Mouse (Mus musculus) heart, adult 8-10 months (tissue): ENCODE measurements at regions not wholly inside any gene's neighbourhood (a gene's known extent, or its start where the extent isn't known, plus 50 kb on each side); places are given as distances from the start of the nearest gene placed in this dataset.

Experiments
- DNase-seq: peaks from one replicate; pipeline ENCODE4 v3.0.0; 2022; ENCODE audit warnings: low spot score

DNA sequence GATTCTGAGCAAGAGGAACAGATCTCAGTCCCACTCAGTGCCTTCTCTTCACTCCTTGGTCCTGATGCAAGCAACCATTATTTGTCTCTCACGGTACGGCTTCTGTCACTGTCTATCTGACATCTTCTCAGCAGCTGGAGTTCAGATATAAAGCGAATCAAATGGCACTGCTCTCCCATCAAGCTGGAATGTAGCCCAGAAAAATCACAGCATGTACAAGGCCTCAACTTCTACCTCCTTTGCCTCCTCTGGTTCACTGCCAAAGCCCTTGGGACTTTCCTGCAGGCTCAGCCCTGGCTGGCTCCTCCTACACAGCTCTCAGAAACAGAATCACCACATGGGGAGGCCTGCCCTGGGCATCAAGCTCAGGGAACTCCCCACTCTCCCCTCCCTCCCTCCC lies 107.1 kb upstream of the Prok2 start:
- peak; percentile 30 for DNase-seq

DNA sequence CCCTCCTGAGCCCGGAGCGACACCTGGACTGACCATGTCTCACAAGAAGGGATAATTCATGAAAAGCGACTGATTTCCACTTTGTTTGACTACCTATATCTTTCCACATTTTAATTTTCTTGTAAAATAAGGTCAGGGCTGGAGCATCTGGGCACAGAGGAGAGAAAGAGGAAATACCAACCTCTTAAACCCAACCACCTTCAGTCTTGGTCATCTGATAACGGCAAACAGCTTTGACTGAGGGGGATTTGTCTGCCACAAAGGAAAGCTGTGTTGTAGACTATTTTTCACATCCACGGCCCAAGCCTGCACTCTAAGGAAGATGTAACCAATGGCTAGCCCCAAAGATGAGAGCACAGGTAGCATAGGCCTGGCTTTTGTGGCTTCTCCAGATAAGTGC lies 101.4 kb upstream of the Prok2 start:
- no peak for DNase-seq

DNA sequence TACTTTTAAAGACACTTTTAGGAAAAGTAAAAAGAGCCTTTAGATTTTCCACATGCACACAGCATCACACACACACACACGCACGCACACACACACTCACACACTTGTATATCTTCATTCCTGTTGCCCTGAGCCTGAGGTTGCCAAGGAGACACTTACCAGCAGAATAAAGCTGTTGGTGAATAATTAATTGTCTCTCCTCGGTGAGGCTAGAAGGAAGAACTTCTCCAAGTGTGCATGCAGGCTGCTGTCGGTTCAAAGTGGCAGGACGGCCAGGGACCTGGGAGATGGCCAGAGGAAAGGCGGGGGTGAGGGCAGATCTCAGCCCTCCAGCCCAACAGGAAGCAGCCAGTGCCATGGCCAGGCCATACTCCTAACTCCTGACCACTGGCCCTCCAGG lies 98.6 kb upstream of the Prok2 start:
- DNase-seq = no peak

DNA sequence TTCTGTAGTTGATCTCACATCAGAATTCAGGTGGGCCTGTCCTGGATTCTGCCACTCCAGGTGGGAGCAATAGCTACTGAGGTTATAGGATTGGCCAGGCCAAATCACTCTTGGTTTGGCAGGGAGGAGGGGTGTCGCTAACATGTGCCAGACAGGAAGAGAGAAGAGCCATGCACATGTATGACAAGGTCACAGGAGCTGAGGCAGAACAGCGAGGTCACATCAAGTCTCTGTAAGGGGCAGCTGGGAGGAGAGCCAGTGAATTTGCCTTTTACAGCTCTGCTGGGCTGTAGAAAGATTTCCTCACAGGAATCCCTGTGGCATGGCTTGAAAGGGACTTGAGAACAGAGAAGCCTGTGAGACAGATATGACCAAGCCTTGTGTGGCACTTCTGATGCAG lies 96.3 kb upstream of the Prok2 start:
- DNase-seq = no peak

DNA sequence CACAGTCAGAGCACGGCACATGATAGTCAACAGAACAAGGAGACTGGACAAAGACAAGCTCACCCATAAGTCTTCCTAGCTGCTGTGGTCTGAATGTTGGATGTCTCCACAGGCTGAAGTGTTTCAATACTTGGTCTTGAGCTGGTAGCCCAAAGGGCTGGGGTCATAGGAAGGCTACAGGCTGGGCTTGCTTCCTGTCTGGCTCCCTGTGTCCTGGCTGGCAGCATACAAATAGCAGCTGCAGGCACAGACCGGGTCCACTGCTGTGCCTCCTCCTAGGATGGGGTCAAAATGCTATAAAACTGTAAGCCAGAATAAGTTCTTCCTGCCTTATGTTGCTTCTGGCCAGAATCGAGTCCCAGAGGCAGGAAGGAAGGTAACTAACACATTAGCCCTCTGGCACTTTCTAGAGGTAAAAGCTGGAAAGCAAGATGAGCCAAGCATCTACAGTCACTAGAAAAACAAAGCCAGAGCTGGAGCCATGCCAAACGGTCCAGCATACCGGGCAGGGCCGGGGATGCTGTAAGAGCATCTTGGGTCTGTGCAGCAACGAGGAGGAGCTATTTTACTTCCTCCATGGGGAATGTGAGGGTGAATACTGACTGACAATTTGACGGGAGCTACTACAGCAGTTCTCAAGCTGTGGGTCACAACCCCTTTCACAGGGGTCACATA lies 93.2 kb upstream of the Prok2 start:
- DNase-seq = no peak

DNA sequence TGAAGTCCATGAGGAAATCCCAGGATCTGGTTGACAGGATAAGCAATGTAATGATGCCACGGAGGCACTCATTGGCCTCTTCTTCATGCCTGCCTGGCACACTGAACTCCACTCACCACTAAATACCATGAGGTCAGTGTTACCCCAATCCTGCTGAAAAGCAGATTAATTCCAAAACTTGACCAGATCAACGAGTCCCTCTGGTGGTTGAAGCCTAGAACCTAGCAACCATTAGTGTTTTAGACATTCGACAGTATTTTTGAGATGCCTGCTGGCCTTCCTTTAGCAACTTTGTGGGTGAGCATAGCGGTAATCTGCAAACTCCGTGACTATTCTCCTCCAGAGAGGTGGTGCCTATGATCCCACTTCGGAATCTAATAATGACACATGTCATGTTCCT lies 92.3 kb upstream of the Prok2 start:
- no peak for DNase-seq

DNA sequence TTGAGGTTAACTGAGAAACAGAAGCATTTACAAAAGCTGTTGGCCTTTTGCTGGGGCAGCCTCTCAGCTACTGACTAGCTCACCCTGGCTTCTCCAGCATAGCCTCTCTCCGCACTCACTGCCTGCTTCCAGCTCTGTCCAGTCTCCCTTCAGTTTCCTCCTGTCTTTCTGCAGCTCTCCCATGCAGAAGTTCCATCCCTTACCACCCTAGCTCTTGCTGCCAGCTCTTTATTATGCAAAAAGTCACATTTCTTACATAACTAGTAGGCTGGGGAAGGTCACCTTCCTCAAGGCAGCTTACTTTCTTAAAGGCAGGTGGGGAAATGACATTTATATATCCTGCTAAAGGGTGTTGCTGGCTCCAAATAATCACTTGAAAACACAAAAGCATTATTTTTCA lies 91.1 kb upstream of the Prok2 start:
- DNase-seq = no peak

DNA sequence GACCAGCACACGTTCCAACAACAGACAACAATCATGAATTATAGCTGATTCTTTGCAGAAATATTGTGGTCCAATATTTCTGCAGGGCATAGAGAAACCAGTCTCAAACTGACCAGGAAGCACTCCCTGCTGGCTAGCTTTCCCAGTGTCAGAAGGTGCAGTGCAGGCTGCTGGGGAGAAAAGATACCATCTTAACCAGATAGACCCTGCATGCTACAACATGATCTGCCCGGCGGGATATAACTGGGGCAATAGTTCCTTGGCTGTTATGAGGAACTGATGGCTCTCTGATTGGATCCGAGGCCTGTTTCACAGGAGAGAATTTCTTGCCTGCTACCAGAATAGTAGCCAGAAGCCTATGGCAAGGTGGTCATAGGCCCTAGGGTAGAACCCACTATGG lies 86.9 kb upstream of the Prok2 start:
- DNase-seq = no peak

DNA sequence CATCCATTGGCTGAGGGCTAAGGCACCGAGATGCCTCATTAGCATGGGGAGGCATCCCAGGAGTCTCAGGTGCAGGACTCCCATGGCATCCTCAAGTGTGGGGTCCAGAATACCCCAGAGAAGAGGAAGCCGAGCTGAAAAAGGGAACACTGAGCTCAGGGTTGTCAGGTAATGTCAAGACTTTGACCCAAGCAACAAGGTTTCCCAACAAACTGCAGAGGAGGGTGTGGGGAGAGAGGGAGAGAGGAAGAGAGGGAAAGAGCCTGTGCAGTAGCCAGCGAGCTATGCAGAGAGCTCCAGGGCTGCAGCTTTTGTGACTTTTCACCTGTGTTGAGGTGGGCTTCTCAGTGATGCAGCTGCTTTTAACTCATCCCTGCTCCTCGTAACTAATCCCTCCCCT lies 85.7 kb upstream of the Prok2 start:
- no peak for DNase-seq

DNA sequence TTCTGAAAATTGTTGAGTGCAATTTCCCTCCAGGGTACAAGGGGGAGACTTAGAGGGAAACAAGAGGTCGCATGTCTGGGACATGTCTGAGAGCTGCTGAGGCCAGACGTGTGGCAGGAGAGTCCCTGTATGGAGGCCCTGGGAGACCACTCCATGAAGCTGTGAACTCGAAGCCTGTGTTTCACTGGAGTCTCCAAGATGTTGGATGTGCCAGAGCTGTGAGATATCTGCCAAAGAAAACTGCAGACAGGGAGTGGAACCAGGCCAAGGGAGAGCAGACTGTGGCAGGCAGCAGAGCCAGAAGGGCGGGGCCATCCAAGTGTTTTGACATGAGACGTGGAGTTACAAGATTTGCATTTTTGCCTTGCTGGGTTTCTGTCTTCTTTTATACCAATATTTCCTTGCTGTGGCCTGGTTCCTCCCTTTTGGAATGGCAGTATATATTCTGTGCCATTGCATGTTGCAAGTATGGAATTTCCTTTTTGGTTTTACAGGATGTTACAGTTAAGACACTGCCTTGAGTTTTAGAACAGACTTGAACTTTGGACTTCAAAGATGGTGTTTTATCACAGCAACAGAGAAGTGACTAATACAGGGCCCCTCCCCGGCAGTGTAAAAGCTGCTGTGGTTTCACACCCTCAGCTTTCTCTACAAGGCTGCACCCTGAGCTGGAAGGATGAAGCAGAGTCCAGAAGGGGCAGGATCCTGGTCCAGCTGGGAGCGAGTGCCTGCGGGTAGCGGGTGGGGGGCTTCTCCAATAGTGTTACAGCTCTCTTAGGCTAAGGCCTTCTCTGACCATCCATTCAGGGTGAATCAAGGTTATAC lies 85.0 kb upstream of the Prok2 start:
- peak; percentile 74 for DNase-seq

DNA sequence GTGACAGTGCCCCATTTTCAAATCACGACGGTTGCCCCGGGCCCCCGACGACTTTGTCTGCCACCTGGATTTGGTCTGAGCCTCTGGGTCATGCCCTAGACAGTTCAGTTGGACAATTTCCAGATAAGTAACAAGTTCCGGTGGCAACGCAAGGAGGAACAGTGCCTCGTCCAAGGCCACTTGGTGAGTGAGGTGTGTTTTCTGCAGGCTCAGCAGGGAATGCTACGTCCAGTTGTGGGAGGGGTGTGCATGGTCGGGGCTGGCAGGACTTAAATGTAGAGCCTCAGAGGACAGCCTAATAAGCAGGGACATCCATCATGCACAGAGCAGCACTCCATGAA lies 78.7 kb upstream of the Prok2 start:
- no peak for DNase-seq

DNA sequence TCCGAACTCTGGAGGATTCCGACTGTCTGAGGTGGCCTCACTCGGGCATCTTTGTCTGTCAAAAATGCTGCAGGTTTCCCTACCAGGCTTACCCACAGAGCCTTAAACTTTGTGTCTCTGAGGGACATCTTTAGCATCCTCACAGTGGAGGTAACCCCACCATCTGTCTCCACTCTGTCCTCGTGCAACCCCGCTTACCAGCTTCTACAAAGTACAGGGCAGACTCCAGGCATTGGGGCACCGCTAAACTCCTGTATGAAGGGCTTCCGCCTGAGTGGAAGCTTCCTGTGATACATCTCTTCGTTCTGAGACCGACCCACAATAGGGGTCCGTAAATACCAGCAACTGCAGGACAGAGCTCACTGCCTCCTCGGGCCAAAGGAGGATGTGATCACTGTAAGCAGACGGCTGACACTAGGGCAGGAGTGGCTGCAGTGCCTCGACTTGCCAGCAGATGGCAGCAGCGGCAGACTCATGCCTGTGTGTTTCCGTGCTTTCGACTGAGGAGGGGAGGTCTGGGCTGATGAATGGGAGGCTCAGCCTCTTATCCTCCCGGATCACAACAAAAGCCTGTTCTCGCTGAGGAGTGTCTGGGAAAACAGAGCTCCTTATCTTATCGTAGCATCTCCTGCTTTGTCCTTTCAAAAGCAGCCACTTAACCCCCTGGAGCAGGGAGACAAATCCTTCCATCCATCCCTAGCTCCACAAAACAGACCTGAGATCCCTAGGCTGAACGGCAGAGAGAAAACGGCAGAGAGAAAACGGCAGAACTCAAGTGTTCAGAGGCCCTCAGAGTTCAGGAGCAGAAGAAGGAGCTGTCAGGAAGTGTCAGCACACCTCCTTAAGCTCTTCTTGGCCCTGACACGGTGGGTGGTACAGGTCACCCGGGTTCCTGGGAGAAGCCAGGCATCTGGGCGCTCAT lies 78.1 kb upstream of the Prok2 start:
- DNase-seq = peak; percentile 87

DNA sequence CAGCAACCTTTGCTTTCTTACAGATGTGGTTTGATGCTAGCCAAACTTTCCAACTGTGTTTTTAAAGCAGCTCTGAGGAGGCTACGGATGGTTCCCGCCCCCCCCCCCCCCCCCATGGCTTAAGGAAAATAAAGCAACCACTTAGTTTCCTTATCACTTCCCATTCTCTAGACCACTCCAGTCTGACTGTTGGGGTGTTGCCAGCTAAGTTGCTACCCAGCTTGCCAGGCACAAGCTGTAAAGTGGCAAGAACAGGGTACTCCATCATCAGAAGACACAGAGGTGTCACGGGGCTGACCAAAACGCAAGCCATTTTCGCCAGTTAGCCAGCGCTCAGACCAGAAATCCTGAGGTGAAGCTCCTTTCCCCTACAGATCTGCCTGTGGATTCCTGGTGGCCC lies 74.7 kb upstream of the Prok2 start:
- DNase-seq = no peak

DNA sequence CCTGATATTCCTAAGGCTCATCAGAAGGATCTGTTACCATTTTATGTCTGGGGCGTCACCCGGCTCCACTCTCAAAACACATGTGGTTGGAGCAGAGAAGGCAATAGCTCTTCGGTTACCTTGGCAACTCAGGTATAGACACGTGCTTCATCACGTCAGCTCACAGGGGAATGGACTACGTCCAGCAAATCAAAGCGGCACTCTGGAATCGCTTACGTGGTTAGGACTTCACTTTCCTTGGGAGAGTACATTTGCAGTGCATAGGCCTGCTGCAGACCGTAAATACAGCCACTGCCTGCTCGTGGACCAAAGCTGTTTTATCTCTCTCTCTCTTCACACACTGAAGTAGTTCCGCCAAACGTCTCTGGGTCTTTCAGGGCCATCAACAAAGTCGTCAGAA lies 74.1 kb upstream of the Prok2 start:
- no peak for DNase-seq

DNA sequence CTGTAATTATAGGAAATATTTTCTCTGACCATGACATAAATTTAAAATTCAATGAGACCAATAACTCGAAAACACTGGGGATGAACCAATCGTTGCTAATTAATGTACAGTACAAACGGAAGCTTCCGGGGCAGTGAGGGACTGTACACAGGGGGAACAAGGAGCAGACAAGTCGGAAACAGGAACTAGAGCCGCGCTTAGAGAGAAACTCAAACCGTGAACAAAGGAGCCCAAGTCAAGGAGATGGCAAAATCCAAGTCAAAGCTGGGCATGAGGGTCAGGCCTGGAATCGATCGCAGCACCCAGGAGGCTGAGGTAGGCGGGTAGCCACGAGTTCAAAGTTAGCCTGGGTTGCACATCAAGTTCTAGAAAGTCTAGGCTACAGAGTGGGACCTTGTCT lies 70.2 kb upstream of the Prok2 start:
- no peak for DNase-seq

DNA sequence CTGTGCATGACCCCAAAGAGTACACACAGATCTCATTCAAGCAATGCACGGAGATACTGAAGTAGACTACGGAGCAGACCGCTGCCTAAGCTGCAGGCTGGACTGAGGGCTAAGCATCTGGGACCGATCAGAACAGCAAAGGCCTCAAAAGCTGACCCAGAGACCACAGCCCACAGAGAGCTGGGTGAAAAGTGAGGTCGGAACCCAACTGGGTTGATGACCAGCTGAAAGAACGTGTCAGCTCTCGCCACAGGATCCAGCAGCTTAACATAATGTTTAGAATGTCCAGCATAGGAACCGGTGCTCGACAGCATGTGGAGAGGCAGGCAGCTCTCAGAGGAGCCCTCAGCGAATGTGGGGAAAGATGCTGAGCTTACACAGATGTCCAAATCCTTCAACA lies 67.4 kb upstream of the Prok2 start:
- no peak for DNase-seq

DNA sequence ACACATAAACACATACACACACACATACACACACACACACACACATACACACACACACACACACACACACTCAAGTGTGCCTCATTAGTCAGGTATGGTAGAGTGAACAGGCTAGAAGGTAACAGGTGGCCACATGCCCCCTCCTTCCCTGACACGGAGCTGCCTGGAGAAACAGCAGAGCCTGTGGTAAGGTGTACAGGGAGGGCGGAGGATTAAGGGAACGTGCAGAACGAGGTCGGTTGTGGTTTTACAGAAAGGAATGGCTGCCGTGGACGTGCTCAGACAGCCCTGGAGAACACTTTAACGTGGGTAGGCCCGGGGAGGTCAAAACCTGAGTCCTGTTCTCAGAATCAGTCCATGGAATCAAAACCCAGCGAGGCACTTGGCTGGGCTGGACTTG lies 66.2 kb upstream of the Prok2 start:
- DNase-seq = no peak

DNA sequence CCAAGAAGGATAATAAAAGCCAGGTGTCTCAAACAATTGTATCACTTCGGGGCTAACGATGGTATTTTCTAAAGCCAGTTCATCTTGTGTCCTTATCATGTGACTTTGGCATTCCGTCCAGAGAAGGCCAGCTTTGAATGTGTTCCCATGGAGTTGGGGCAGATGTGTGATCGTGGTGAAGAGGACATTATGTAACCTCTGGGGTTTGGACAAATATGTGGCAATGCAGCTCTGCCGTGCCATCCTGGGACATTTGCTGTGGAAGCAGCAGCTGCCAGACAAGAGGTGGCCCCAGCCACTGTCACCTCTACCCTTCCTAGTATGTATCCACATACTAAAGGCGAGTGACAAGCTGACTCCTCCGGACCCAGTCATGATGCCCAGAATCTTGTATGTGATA lies 60.8 kb upstream of the Prok2 start:
- DNase-seq = no peak

DNA sequence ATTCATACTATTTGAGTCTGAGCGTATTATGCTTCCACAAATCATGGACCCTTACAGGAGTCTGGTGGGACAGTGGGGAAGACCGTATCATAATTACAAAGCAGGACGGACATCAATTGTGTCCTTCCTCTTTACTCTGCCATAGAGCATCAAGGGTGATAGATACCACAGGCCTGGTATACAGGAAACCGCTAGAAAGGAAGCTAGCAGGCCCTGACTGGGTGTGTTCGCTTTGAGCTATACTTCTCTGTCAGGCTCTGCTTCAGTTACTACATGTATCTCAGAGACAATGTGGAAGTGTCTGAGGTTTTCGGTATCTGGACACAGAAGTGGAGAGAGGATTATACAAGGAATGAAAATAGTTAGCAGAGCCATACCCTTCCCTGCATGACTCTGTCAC lies 59.0 kb upstream of the Prok2 start:
- DNase-seq = peak; percentile 17

DNA sequence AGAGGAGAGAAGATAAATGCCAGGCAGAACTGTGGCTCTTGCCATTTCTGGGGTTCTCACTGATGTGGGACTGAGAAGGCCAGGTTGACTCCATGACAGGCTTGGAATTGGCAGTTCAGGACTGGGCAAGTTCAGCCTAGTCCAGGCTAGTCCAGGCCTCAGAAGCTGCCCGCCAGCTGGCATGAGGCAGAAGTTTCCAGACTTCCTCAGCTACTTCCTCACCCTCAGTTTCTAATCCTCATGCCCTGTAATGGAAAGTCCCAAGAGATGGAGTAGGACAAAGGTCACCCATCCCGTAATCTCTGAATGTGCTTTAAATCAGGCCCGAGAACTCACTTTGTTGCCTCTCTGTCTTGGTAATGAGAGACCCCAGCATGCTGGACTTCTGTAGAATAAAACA lies 58.6 kb upstream of the Prok2 start:
- DNase-seq = peak; percentile 7

DNA sequence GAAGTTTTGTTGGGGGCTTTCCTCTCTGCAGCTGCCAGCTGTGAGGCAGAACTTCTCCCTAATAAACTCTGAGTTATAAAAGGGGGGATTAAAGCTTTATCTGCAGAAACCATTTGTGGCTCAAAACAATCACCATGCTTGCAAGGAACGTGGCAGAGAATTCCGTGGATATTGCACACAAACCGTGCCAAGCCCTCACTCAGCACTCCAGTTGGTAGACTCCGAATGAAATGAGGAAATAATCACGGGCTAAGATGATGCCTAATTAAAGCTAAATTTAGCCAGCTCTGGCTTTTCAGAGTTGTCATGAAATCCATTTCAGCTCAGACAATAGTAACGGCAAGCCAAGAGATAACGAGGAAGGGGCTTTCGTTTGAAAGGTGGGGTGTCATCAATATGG lies 58.1 kb upstream of the Prok2 start:
- no peak for DNase-seq

DNA sequence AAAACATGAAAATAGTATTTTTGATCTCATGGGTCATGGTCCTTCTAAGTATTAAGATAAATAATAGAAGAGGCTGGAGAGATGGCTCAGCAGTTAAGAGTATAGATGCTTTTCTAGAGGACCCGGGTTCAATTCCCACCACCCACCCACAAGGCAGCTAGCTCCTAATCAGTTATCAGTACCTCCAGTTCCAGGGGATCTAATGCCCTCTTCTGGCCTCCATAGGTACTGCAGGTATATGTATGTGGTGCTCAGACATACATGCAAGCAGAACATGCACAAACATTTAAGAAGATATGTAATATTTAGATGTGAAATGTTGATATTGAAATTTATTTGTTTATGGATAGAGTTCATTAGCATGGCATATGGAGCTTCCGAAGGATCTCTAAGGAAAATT lies 56.8 kb upstream of the Prok2 start:
- DNase-seq = no peak
